Mouse (Mus musculus) brain, embryonic 18.5 days (tissue): Measurements from ENCODE around the gene Ppl.

ENCODE experiments used
- DNase-seq: peaks from one replicate; pipeline ENCODE4 v3.0.0-alpha.2; 2012; ENCODE audit warnings: low read depth, low spot score

Ppl gene

GRCm38 (mm10) chr16:5036649-5037234 lies 95.5 kb downstream of the Ppl start:
- no peak for DNase-seq
